24 mouse cellular contexts compared by ENCODE assay signal in genomic region chrX:42202482-42202881, GRCm38 (mm10). TPM values are rescaled to one million over a fixed set of nuclear protein-coding genes. Genes with fewer than 3 reads are reported as not detected.
A peak's percentile ranks its signal among the peaks of the same experiment; 100 is the strongest.
DNase-seq lines count a peak whose midpoint lies in the region; ATAC-seq and TF ChIP-seq lines count a peak whose summit lies in the region.
"Had no signal": no experiment of that assay in that cellular context is flagged by ENCODE, and none has a peak within 500 bp of the region (broad histone marks: within the 10 kb centered on the region; RNA-seq: fewer than 3 reads in every experiment).

No protein-coding gene starts in this region.

- 89% methylated on average over 4 of the region's 4 CpGs for WGBS in stomach, postnatal 0 days

- H3K27ac ChIP-seq in MEL (ENCODE audit: control insufficient read depth, low read depth, low read length) = no peak overlapping the region
- H3K27ac ChIP-seq in stomach, postnatal 0 days (replicated peaks) = no peak overlapping the region
- H3K27ac ChIP-seq in layer of hippocampus, adult 2 months = no peak overlapping the region
- H3K27ac ChIP-seq: embryonic facial prominence, embryonic 12.5 days; embryonic facial prominence, embryonic 15.5 days; hindbrain, embryonic 10.5 days; hindbrain, embryonic 13.5 days had no signal

- H3K4me1 ChIP-seq in MEL (ENCODE audit: control insufficient read depth in 1 of 2, insufficient read depth in 2 of 2, low read length in 2 of 2) = peaks cover 5% of the 10 kb centered on the region in 2 experiments; a peak in 2 of 4 replicates
- no peaks in the 10 kb centered on the region for H3K4me1 ChIP-seq in stomach, postnatal 0 days (replicated peaks; ENCODE audit: control insufficient read depth, insufficient read depth)
- H3K4me1 ChIP-seq: embryonic facial prominence, embryonic 12.5 days; embryonic facial prominence, embryonic 15.5 days; hindbrain, embryonic 10.5 days; hindbrain, embryonic 13.5 days had no signal

- H3K79me2 ChIP-seq in MEL (ENCODE audit: control insufficient read depth, insufficient read depth, low read length, poor library complexity) = peaks cover 22% of the 10 kb centered on the region

- no peak for TF ChIP-seq RAD21 in MEL (IDR thresholded peaks at IDR 0.05; ENCODE audit: low read depth, low read length)

- H3K9ac ChIP-seq in MEL (ENCODE audit: control insufficient read depth, low read depth, low read length, poor library complexity, severe bottlenecking) = no peak overlapping the region
- H3K9ac ChIP-seq in stomach, postnatal 0 days (ENCODE audit: low read length) = no peak overlapping the region
- H3K9ac ChIP-seq: embryonic facial prominence, embryonic 12.5 days; embryonic facial prominence, embryonic 15.5 days; forebrain, postnatal 0 days; hindbrain, embryonic 13.5 days had no signal

- H3K4me3 ChIP-seq in MEL (ENCODE audit: control insufficient read depth in 1 of 2, insufficient read depth in 1 of 2, low read depth in 2 of 2, low read length in 2 of 2) = no peak overlapping the region
- no peak overlapping the region for H3K4me3 ChIP-seq in stomach, postnatal 0 days (ENCODE audit: low read depth, low read length)
- H3K4me3 ChIP-seq in layer of hippocampus, adult 2 months = no peak overlapping the region
- H3K4me3 ChIP-seq: embryonic facial prominence, embryonic 12.5 days; embryonic facial prominence, embryonic 15.5 days; hindbrain, embryonic 10.5 days; hindbrain, embryonic 13.5 days had no signal

- 0 out of 2 replicates have a peak, but pooled peaks have one; percentile 22 for ATAC-seq in common myeloid progenitor, adult 5-6 weeks (replicated peaks; ENCODE audit: low read depth, poor library complexity, severe bottlenecking)
- peak; percentile 78 for ATAC-seq in megakaryocyte-erythroid progenitor cell, adult 5-6 weeks (replicated peaks; ENCODE audit: low FRiP score, low TSS enrichment, poor library complexity, severe bottlenecking)
- no peak for ATAC-seq in stomach, postnatal 0 days (ENCODE audit: low FRiP score, low TSS enrichment)
- ATAC-seq: forebrain, embryonic 14.5 days; forebrain, postnatal 0 days; hindbrain, embryonic 16.5 days; intestine, embryonic 16.5 days; Patski had no signal

- DNase-seq in CD4-positive, CD25-positive, alpha-beta regulatory T cell, adult 2 months (ENCODE audit: low read depth, low spot score) = peak; percentile 8
- peak; percentile 68 for DNase-seq in MEL (ENCODE audit: low read depth, low spot score)
- no peak for DNase-seq in stomach, postnatal 0 days (ENCODE audit: low spot score)
- no peak for DNase-seq in layer of hippocampus, adult 8-10 months (ENCODE audit: low spot score in 2 of 2)
- no peak for DNase-seq in layer of hippocampus, adult 2 months (ENCODE audit: low spot score in 2 of 2)
- no peak for DNase-seq in cerebellum, adult 9-10 months
- DNase-seq: adrenal gland, adult 8-10 months; adrenal gland, postnatal 25 days; cerebellum, adult 11-12 months; cerebellum, adult 8-10 months; cerebellum, postnatal 14 days; forebrain, postnatal 0 days; gastrocnemius, postnatal 25 days had no signal

- no peak for TF ChIP-seq POLR2A in MEL (IDR thresholded peaks at IDR 0.05; ENCODE audit: control insufficient read depth in 1 of 2, insufficient read depth in 1 of 2, low read depth in 1 of 2, low read length in 2 of 2, poor library complexity in 1 of 2)

- no peaks in the 10 kb centered on the region for H3K9me3 ChIP-seq in MEL (replicated peaks; ENCODE audit: insufficient read depth, low read length)
- no peaks in the 10 kb centered on the region for H3K9me3 ChIP-seq in stomach, postnatal 0 days (ENCODE audit: control insufficient read depth, low read length)
- H3K9me3 ChIP-seq: embryonic facial prominence, embryonic 12.5 days; embryonic facial prominence, embryonic 15.5 days; hindbrain, embryonic 10.5 days; hindbrain, embryonic 13.5 days had no signal

- peaks cover 10 to 34% of the 10 kb centered on the region in 2 experiments for H3K36me3 ChIP-seq in MEL (ENCODE audit: control insufficient read depth in 1 of 2, insufficient read depth in 2 of 2, low read length in 2 of 2)
- H3K36me3 ChIP-seq in stomach, postnatal 0 days (ENCODE audit: control insufficient read depth, insufficient read depth, low read length) = no peaks in the 10 kb centered on the region
- H3K36me3 ChIP-seq: embryonic facial prominence, embryonic 15.5 days; hindbrain, embryonic 13.5 days had no signal

- H3K27me3 ChIP-seq in MEL (ENCODE audit: control insufficient read depth in 1 of 2, insufficient read depth in 2 of 2, low read length in 2 of 2) = no peaks in the 10 kb centered on the region
- no peaks in the 10 kb centered on the region for H3K27me3 ChIP-seq in stomach, postnatal 0 days (ENCODE audit: control insufficient read depth, insufficient read depth, low read length)
- H3K27me3 ChIP-seq: embryonic facial prominence, embryonic 12.5 days; embryonic facial prominence, embryonic 15.5 days; hindbrain, embryonic 13.5 days had no signal

- TF ChIP-seq EP300 in MEL (IDR thresholded peaks at IDR 0.05; ENCODE audit: low read depth in 1 of 2, low read length in 2 of 2) = peak; percentile 70 to 75
- no peak for TF ChIP-seq EP300 in stomach, postnatal 0 days (optimal IDR thresholded peaks at IDR 0.05)

- no peak overlapping the region for H3K4me2 ChIP-seq in stomach, postnatal 0 days (replicated peaks; ENCODE audit: low read depth)
- H3K4me2 ChIP-seq: embryonic facial prominence, embryonic 12.5 days; embryonic facial prominence, embryonic 15.5 days; heart, embryonic 11.5 days; hindbrain, embryonic 13.5 days had no signal

- no peak for TF ChIP-seq CTCF in MEL (IDR thresholded peaks at IDR 0.05 in 2 of 3, conservative IDR thresholded peaks at IDR 0.05 in 1 of 3; ENCODE audit: control insufficient read depth in 1 of 3, insufficient read depth in 1 of 3, low read depth in 2 of 3, low read length in 3 of 3, poor library complexity in 1 of 3, severe bottlenecking in 1 of 3)
- TF ChIP-seq CTCF in stomach, postnatal 0 days (IDR thresholded peaks at IDR 0.05; ENCODE audit: low read depth) = no peak
- TF ChIP-seq CTCF in layer of hippocampus, adult 2 months (conservative IDR thresholded peaks at IDR 0.05) = no peak

TF ChIP-seq in MEL, 35 proteins besides CTCF, POLR2A, EP300 and RAD21:
- TF ChIP-seq TCF12 (IDR thresholded peaks at IDR 0.05; ENCODE audit: low read depth, low read length) = peak; percentile 57
- no peak for TF ChIP-seq JUND (IDR thresholded peaks at IDR 0.05; ENCODE audit: low read depth, low read length)
- TF ChIP-seq GATA1 (IDR thresholded peaks at IDR 0.05; ENCODE audit: low read depth, low read length) = peak; percentile 63
- TF ChIP-seq USF1 (IDR thresholded peaks at IDR 0.05; ENCODE audit: low read depth, low read length) = no peak
- no peak for TF ChIP-seq MYC (IDR thresholded peaks at IDR 0.05; ENCODE audit: low read depth, low read length)
- peak; percentile 42; the same call in 1 of the 2 replicates for TF ChIP-seq MXI1 (IDR thresholded peaks at IDR 0.05; ENCODE audit: low read depth, low read length)
- TF ChIP-seq ETS1 (IDR thresholded peaks at IDR 0.05; ENCODE audit: low read depth, low read length) = peak; percentile 75
- TF ChIP-seq MAX (IDR thresholded peaks at IDR 0.05; ENCODE audit: low read length) = no peak
- no peak for TF ChIP-seq POLR2AphosphoS2 (IDR thresholded peaks at IDR 0.05; ENCODE audit: low read length)
- TF ChIP-seq RCOR1 (IDR thresholded peaks at IDR 0.05; ENCODE audit: low read depth, low read length) = peak; percentile 59
- TF ChIP-seq BHLHE40 (IDR thresholded peaks at IDR 0.05; ENCODE audit: borderline replicate concordance, low read depth, low read length) = peak; percentile 77
- peak; percentile 45 for TF ChIP-seq TAL1 (IDR thresholded peaks at IDR 0.05; ENCODE audit: low read length)
- no peak for TF ChIP-seq USF2 (IDR thresholded peaks at IDR 0.05; ENCODE audit: borderline replicate concordance in 1 of 2, insufficient read depth in 1 of 2, low read depth in 1 of 2, low read length in 2 of 2)
- peak; percentile 55 for TF ChIP-seq SIN3A (IDR thresholded peaks at IDR 0.05; ENCODE audit: low read length)
- no peak for TF ChIP-seq ZMIZ1 (IDR thresholded peaks at IDR 0.05; ENCODE audit: low read depth, low read length)
- TF ChIP-seq UBTF (IDR thresholded peaks at IDR 0.05; ENCODE audit: borderline replicate concordance, insufficient read depth, low read depth, low read length) = no peak
- no peak for TF ChIP-seq NELFE (IDR thresholded peaks at IDR 0.05; ENCODE audit: low read depth, low read length)
- 0 out of 2 replicates have a peak, but pooled peaks have one; percentile 32 for TF ChIP-seq MYB (IDR thresholded peaks at IDR 0.05; ENCODE audit: low read depth, low read length)
- TF ChIP-seq ELF1 (IDR thresholded peaks at IDR 0.05; ENCODE audit: low read depth, low read length) = 0 out of 2 replicates have a peak, but pooled peaks have one; percentile 13
- TF ChIP-seq E2F4 (IDR thresholded peaks at IDR 0.05; ENCODE audit: borderline replicate concordance, low read depth, low read length) = no peak
- no peak for TF ChIP-seq SMC3 (IDR thresholded peaks at IDR 0.05; ENCODE audit: low read depth, low read length)
- TF ChIP-seq KAT2A (conservative IDR thresholded peaks at IDR 0.05; ENCODE audit: low read depth, low read length) = no peak
- TF ChIP-seq MAZ (IDR thresholded peaks at IDR 0.05; ENCODE audit: low read depth, low read length) = 0 out of 2 replicates have a peak, but pooled peaks have one; percentile 29

RNA-seq across cellular contexts. Expression of gene Stag2, which starts 53.4 kb away (rescaled TPM):
- 22.9 and 29.3 TPM in 2 replicates for total RNA-seq in MEL (2012; rRNA removed)
- 10 to 100 TPM in 1 of 2 experiments, not detected in 1; 18.0 TPM for polyA plus RNA-seq in MEL (2012; ENCODE audit: insufficient read depth in 1 of 2, insufficient read length in 2 of 2, low read depth in 1 of 2, low replicate concordance in 2 of 2, missing spikeins in 1 of 2)
- total RNA-seq in common myeloid progenitor, adult 5-6 weeks (2017) = 607 and 806 TPM in 2 replicates
- 65.2 and 118 TPM in 2 replicates for total RNA-seq in megakaryocyte-erythroid progenitor cell, adult 5-6 weeks (2014; fragmentation: Nextera tagmentation)
- total RNA-seq in megakaryocyte-erythroid progenitor cell, adult 5-6 weeks (2017) = 508 and 636 TPM in 2 replicates
- 14.3 and 14.6 TPM in 2 replicates for polyA plus RNA-seq in stomach, postnatal 0 days (2015; fragmentation: Nextera tagmentation; extraction: Ambion mirVana)
- total RNA-seq in layer of hippocampus, adult 8-10 months (2022) = 10 to 100 TPM; 48.2 to 59.7 (median 53.1) TPM
- 10 to 100 TPM; 49.6 to 53.4 TPM for total RNA-seq in layer of hippocampus, adult 2 months (2021)

Comparison
In these comparisons a context has a peak if more than half of its experiments do, and no peak if none do; other contexts are left out.
1. DNase-seq: peak in CD4-positive, CD25-positive, alpha-beta regulatory T cell, adult 2 months (single experiment) and MEL (single experiment); none in stomach, postnatal 0 days (single experiment), layer of hippocampus, adult 8-10 months (0 of 2), layer of hippocampus, adult 2 months (0 of 2) and cerebellum, adult 9-10 months (single experiment).